Mouse (Mus musculus) kidney, embryonic 16.5 days (tissue): ENCODE data around the gene Snx29. TPM values are rescaled to one million over a fixed set of nuclear protein-coding genes. Genes with fewer than 3 reads are reported as not detected.
"Not testable (repeated sequence)": the region's sequence is repeated elsewhere in the genome, so short reads cannot be mapped to it uniquely, and the experiment has no call there.

Experiments
- ATAC-seq: fragments of 200-750 bp; cut with Nextera tagmentation; 2 replicates; pipeline ENCODE4 v1.8.0; 2017; ENCODE audit warnings: moderate TSS enrichment; ENCODE audit not compliant: low FRiP score, low TSS enrichment
- H3K27ac ChIP-seq: fragments of 300-500 bp; sonication (generic); 2 replicates; pipeline ENCODE4 v1.5.1; 2014; ENCODE audit warnings: low read length
- H3K27me3 ChIP-seq: fragments of 300-500 bp; sonication (generic); 2 replicates; pipeline ENCODE4 v1.6.1; 2014; ENCODE audit warnings: low read length, control low read depth, mixed read lengths; ENCODE audit not compliant: insufficient read depth
- H3K36me3 ChIP-seq: fragments of 300-500 bp; sonication (generic); 2 replicates; pipeline ENCODE4 v1.6.1; 2014; ENCODE audit warnings: low read length, control low read depth, mixed read lengths; ENCODE audit not compliant: insufficient read depth
- H3K4me1 ChIP-seq: fragments of 300-500 bp; sonication (generic); 2 replicates; pipeline ENCODE4 v1.6.1; 2014; ENCODE audit warnings: low read length, control low read depth, mixed read lengths; ENCODE audit not compliant: insufficient read depth
- H3K4me2 ChIP-seq: fragments of 300-500 bp; sonication (generic); replicated peaks from 2 replicates; pipeline ENCODE4 v1.6.1; 2014; ENCODE audit warnings: low read depth, low read length
- H3K4me3 ChIP-seq: fragments of 300-500 bp; sonication (generic); 2 replicates; pipeline ENCODE4 v1.5.1; 2014; ENCODE audit warnings: mild to moderate bottlenecking, low read length
- H3K9ac ChIP-seq: fragments of 300-500 bp; sonication (generic); replicated peaks from 2 replicates; pipeline ENCODE4 v1.6.1; 2014; ENCODE audit warnings: low read length
- H3K9me3 ChIP-seq: fragments of 300-500 bp; sonication (generic); 2 replicates; pipeline ENCODE4 v1.6.1; 2016; ENCODE audit warnings: low read length, control low read depth
- WGBS: fragments of 180-500 bp; shearing (Covaris S2); extraction: QIAGEN DNeasy Blood & Tissue Kit; methylation state at CpG from one replicate; pipeline ENCODE4 v1.1.7; 2014; 5-methylcytosine and 5-hydroxymethylcytosine counted together
- polyA plus RNA-seq: library from polyadenylated mRNA; unstranded; fragments of >200 nt; fragmentation: Nextera tagmentation; extraction: Ambion mirVana; gene quantifications from 2 replicates; pipeline ENCODE4 v1.2.1, GENCODE M21; 2015

Snx29 gene
- polyA plus RNA-seq, result 15.7 and 23.2 TPM in 2 replicates

- H3K36me3 ChIP-seq, result no peaks in the 10 kb centered on the region
- peak within 1 kb of the TSS; percentile 76 for H3K4me3 ChIP-seq
- H3K27me3 ChIP-seq, result no peaks in the 10 kb centered on the region
- H3K4me2 ChIP-seq, result peak within 1 kb of the TSS; percentile 88
- peak within 1 kb of the TSS; percentile 81 for H3K27ac ChIP-seq
- H3K9me3 ChIP-seq, result no peaks in the 10 kb centered on the region
- H3K9ac ChIP-seq, result peak within 1 kb of the TSS; percentile 85
- ATAC-seq, result peak; percentile 99
- 5% methylated on average over 52 of the region's 61 CpGs for WGBS
- peaks cover 14% of the 10 kb centered on the region for H3K4me1 ChIP-seq
These were observed at the start of gene Snx29 for GRCm38 (mm10) chr16:11322409-11323323. Gene Snx29, plus strand, starts transcription at chr16:11322908.

- H3K36me3 ChIP-seq, result no peaks in the 10 kb centered on the region
- H3K4me3 ChIP-seq, result no peak overlapping the region
- no peak overlapping the region for H3K9ac ChIP-seq
- ATAC-seq, result no peak
- no peaks in the 10 kb centered on the region for H3K27me3 ChIP-seq
- WGBS, result 41% methylated on average over 3 of the region's 3 CpGs
- H3K4me2 ChIP-seq, result no peak overlapping the region
- no peak overlapping the region for H3K27ac ChIP-seq
- no peaks in the 10 kb centered on the region for H3K9me3 ChIP-seq
- no peaks in the 10 kb centered on the region for H3K4me1 ChIP-seq
These were observed 45.8 kb upstream of the Snx29 start for GRCm38 (mm10) chr16:11276888-11277287.

- ATAC-seq, result no peak
- H3K4me2 ChIP-seq, result no peak overlapping the region
- 78% methylated on average over 6 of the region's 6 CpGs for WGBS
These were observed 43.9 kb upstream of the Snx29 start for GRCm38 (mm10) chr16:11278778-11279177.

GRCm38 (mm10) chr16:11282655-11283232, 40.0 kb upstream of the Snx29 start:
- 86% methylated on average over 5 of the region's 5 CpGs for WGBS
- Histone ChIP-seq H3K9me3 (no peaks in the 10 kb centered on the region), H3K36me3 (no peaks in the 10 kb centered on the region), H3K4me3 (no peak overlapping the region), H3K9ac (no peak overlapping the region), H3K4me2 (no peak overlapping the region), H3K27me3 (no peaks in the 10 kb centered on the region), H3K4me1 (no peaks in the 10 kb centered on the region), H3K27ac (no peak overlapping the region)
- ATAC-seq, result no peak

More at GRCm38 (mm10) chr16:11278778-11279177, 43.9 kb upstream of the Snx29 start:
- Histone ChIP-seq H3K27ac (no peak overlapping the region), H3K4me3 (no peak overlapping the region), H3K9me3 (no peaks in the 10 kb centered on the region), H3K27me3 (no peaks in the 10 kb centered on the region), H3K4me1 (no peaks in the 10 kb centered on the region), H3K9ac (no peak overlapping the region), H3K36me3 (no peaks in the 10 kb centered on the region)

- Histone ChIP-seq H3K9ac (no peak overlapping the region), H3K27me3 (no peaks in the 10 kb centered on the region), H3K27ac (no peak overlapping the region), H3K4me2 (no peak overlapping the region), H3K4me1 (no peaks in the 10 kb centered on the region), H3K4me3 (no peak overlapping the region), H3K36me3 (no peaks in the 10 kb centered on the region), H3K9me3 (peaks cover 5% of the 10 kb centered on the region; the same call in 1 of the 2 replicates)
- WGBS, result 76% methylated on average over 2 of the region's 2 CpGs
- ATAC-seq, result no peak
These were observed 37.8 kb upstream of the Snx29 start for GRCm38 (mm10) chr16:11284881-11285280.

- no peak for ATAC-seq
- 86% methylated on average over 2 of the region's 2 CpGs for WGBS
- Histone ChIP-seq H3K4me1 (no peaks in the 10 kb centered on the region), H3K4me2 (no peak overlapping the region), H3K27me3 (no peaks in the 10 kb centered on the region), H3K9me3 (peaks cover 6% of the 10 kb centered on the region; the same call in 1 of the 2 replicates), H3K9ac (no peak overlapping the region), H3K27ac (no peak overlapping the region), H3K4me3 (no peak overlapping the region), H3K36me3 (no peaks in the 10 kb centered on the region)
These were observed 36.8 kb upstream of the Snx29 start for GRCm38 (mm10) chr16:11285949-11286348.

GRCm38 (mm10) chr16:11288873-11289272, 33.8 kb upstream of the Snx29 start:
- H3K4me1 ChIP-seq, H3K27ac ChIP-seq, H3K9me3 ChIP-seq, H3K9ac ChIP-seq, H3K4me3 ChIP-seq, H3K27me3 ChIP-seq, ATAC-seq, H3K36me3 ChIP-seq, H3K4me2 ChIP-seq: not testable (repeated sequence)
- 97% methylated on average over 7 of the region's 8 CpGs for WGBS

GRCm38 (mm10) chr16:11295583-11295982, 27.1 kb upstream of the Snx29 start:
- H3K4me2 ChIP-seq, H3K4me3 ChIP-seq, ATAC-seq, H3K27me3 ChIP-seq, H3K27ac ChIP-seq, H3K36me3 ChIP-seq, H3K9ac ChIP-seq, H3K9me3 ChIP-seq, H3K4me1 ChIP-seq: not testable (repeated sequence)
- 75% methylated on average over 4 of the region's 4 CpGs for WGBS

- not testable (repeated sequence) for H3K36me3 ChIP-seq
- 56% methylated on average over 1 of the region's 1 CpGs for WGBS
These were observed 25.0 kb upstream of the Snx29 start for GRCm38 (mm10) chr16:11297700-11298099.

GRCm38 (mm10) chr16:11303741-11304140, 19.0 kb upstream of the Snx29 start:
- no peak overlapping the region for H3K4me3 ChIP-seq
- H3K9ac ChIP-seq, result no peak overlapping the region
- H3K36me3 ChIP-seq, result no peaks in the 10 kb centered on the region
- ATAC-seq, result no peak
- no peak overlapping the region for H3K4me2 ChIP-seq
- H3K27ac ChIP-seq, result no peak overlapping the region
- H3K27me3 ChIP-seq, result no peaks in the 10 kb centered on the region
- H3K9me3 ChIP-seq, result no peaks in the 10 kb centered on the region
- H3K4me1 ChIP-seq, result no peaks in the 10 kb centered on the region

More at GRCm38 (mm10) chr16:11297700-11298099, 25.0 kb upstream of the Snx29 start:
- not testable (repeated sequence) for H3K4me2 ChIP-seq, H3K9me3 ChIP-seq, ATAC-seq, H3K4me3 ChIP-seq, H3K27ac ChIP-seq, H3K9ac ChIP-seq, H3K4me1 ChIP-seq, H3K27me3 ChIP-seq
